19 mouse cellular contexts compared by ENCODE assay signal in the genomic region with DNA sequence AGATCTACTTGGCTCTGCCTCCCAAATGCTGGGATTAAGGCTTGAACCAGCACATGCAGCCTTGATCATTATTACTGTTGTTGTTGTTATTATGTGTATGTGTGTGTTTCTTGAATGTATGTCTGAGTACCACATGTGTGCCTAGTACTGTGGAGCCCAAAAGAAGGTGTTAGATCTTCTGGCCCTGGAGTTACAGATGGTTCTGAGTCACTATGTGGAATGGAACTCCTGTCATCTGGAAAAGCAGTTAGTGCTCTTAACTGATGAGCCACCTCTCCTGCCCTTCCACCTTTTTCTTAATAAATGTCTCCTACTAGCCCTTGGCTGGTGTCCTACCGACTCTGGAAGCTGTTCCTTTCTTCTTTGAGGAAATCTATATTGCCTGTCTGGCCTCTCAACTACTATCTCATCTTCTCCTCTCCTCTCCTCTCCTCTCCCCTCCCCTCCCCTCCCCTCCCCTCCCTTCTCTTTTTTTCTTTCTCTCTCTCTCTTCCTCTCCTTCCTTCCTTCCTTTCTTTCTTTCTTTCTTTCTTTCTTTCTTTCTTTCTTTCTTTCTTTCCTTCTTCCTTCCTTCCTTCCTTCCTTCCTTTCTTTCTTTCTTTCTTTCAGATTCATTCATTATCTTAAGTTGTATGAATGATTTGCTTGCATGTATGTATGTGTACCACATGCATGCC. TPM values are rescaled to one million over a fixed set of nuclear protein-coding genes. Genes with fewer than 3 reads are reported as not detected.
A peak's percentile ranks its signal among the peaks of the same experiment; 100 is the strongest.
DNase-seq lines count a peak whose midpoint lies in the region; ATAC-seq and TF ChIP-seq lines count a peak whose summit lies in the region.
"Had no signal": no experiment of that assay in that cellular context is flagged by ENCODE, and none has a peak within 500 bp of the region (broad histone marks: within the 10 kb centered on the region; RNA-seq: fewer than 3 reads in every experiment).

No protein-coding gene starts in this region.

- no peak overlapping the region for H3K27ac ChIP-seq in heart, embryonic 12.5 days (ENCODE audit: poor library complexity, severe bottlenecking)
- H3K27ac ChIP-seq in MEL (ENCODE audit: control insufficient read depth, low read depth, low read length): peak overlapping the region; percentile 92
- H3K27ac ChIP-seq in embryonic fibroblast, embryonic 13.5 days (ENCODE audit: insufficient read depth, low read length): 0 out of 2 replicates have a peak overlapping the region, but pooled peaks have one; percentile 17
- H3K27ac ChIP-seq in hindbrain, embryonic 14.5 days: no peak overlapping the region

- 0 out of 2 replicates have a peak, but pooled peaks cover 3% of the 10 kb centered on the region for H3K9me3 ChIP-seq in heart, embryonic 12.5 days (replicated peaks)
- no peaks in the 10 kb centered on the region for H3K9me3 ChIP-seq in MEL (replicated peaks; ENCODE audit: insufficient read depth, low read length)
- no peaks in the 10 kb centered on the region for H3K9me3 ChIP-seq in hindbrain, embryonic 14.5 days (ENCODE audit: control insufficient read depth, low read length)
- H3K9me3 ChIP-seq: G1E had no signal

- no peak for TF ChIP-seq CTCF in MEL (IDR thresholded peaks at IDR 0.05 in 2 of 3, conservative IDR thresholded peaks at IDR 0.05 in 1 of 3; ENCODE audit: control insufficient read depth in 1 of 3, insufficient read depth in 1 of 3, low read depth in 2 of 3, low read length in 3 of 3, poor library complexity in 1 of 3, severe bottlenecking in 1 of 3)
- no peak for TF ChIP-seq CTCF in embryonic fibroblast, embryonic 13.5 days (IDR thresholded peaks at IDR 0.05; ENCODE audit: borderline replicate concordance, insufficient read depth, low read length)

- no peak overlapping the region for H3K4me3 ChIP-seq in heart, embryonic 12.5 days
- H3K4me3 ChIP-seq in MEL (ENCODE audit: control insufficient read depth in 1 of 2, insufficient read depth in 1 of 2, low read depth in 2 of 2, low read length in 2 of 2): peak overlapping the region in 1 of 2 experiments; percentile 1; a peak in 2 of 4 replicates
- H3K4me3 ChIP-seq in embryonic fibroblast, embryonic 13.5 days (ENCODE audit: insufficient read depth, low read length): no peak overlapping the region
- H3K4me3 ChIP-seq in hindbrain, embryonic 14.5 days (replicated peaks; ENCODE audit: low read length): no peak overlapping the region

- H3K79me2 ChIP-seq in MEL (ENCODE audit: control insufficient read depth, insufficient read depth, low read length, poor library complexity): no peaks in the 10 kb centered on the region

- no peak overlapping the region for H3K9ac ChIP-seq in heart, embryonic 12.5 days
- peak overlapping the region; percentile 34 for H3K9ac ChIP-seq in MEL (ENCODE audit: control insufficient read depth, low read depth, low read length, poor library complexity, severe bottlenecking)
- H3K9ac ChIP-seq in hindbrain, embryonic 14.5 days: no peak overlapping the region

- 57% methylated on average over 1 of the region's 1 CpGs for WGBS in heart, embryonic 12.5 days
- WGBS in hindbrain, embryonic 14.5 days: 79% methylated on average over 1 of the region's 1 CpGs

- TF ChIP-seq POLR2A in MEL (IDR thresholded peaks at IDR 0.05; ENCODE audit: control insufficient read depth in 1 of 2, insufficient read depth in 1 of 2, low read depth in 1 of 2, low read length in 2 of 2, poor library complexity in 1 of 2): no peak
- no peak for TF ChIP-seq POLR2A in embryonic fibroblast, embryonic 13.5 days (IDR thresholded peaks at IDR 0.05; ENCODE audit: low read depth, low read length)

- H3K36me3 ChIP-seq in heart, embryonic 12.5 days: peaks cover 23% of the 10 kb centered on the region
- H3K36me3 ChIP-seq in MEL (ENCODE audit: control insufficient read depth in 1 of 2, insufficient read depth in 2 of 2, low read length in 2 of 2): peaks cover 0 to 25% of the 10 kb centered on the region in 2 experiments; a peak in 2 of 4 replicates
- peaks cover 14% of the 10 kb centered on the region for H3K36me3 ChIP-seq in hindbrain, embryonic 14.5 days (replicated peaks; ENCODE audit: control insufficient read depth, insufficient read depth)

- TF ChIP-seq EP300 in MEL (IDR thresholded peaks at IDR 0.05; ENCODE audit: low read depth in 1 of 2, low read length in 2 of 2): peak in 1 of 2 experiments; percentile 61; a peak in 3 of 4 replicates

- no peak overlapping the region for H3K4me2 ChIP-seq in heart, embryonic 12.5 days
- H3K4me2 ChIP-seq in hindbrain, embryonic 14.5 days (replicated peaks): no peak overlapping the region

- DNase-seq in heart, adult 11 months: peak; percentile 82
- DNase-seq in 3T3-L1 (ENCODE audit: low read depth, low spot score): peak; percentile 40
- peak; percentile 71 for DNase-seq in MEL (ENCODE audit: low read depth, low spot score)
- no peak for DNase-seq in hindbrain, embryonic 14.5 days (ENCODE audit: low spot score)
- no peak for DNase-seq in kidney, adult 9 months
- DNase-seq in lung, postnatal 25 days (ENCODE audit: low spot score): no peak
- DNase-seq: adrenal gland, adult 8-10 months; B cell, adult 2 months; cerebellum, adult 11-12 months had no signal

- no peaks in the 10 kb centered on the region; the same call in 1 of the 2 replicates for H3K4me1 ChIP-seq in heart, embryonic 12.5 days (replicated peaks)
- H3K4me1 ChIP-seq in MEL (ENCODE audit: control insufficient read depth in 1 of 2, insufficient read depth in 2 of 2, low read length in 2 of 2): peaks cover 25 to 32% of the 10 kb centered on the region in 2 experiments
- H3K4me1 ChIP-seq in embryonic fibroblast, embryonic 13.5 days (ENCODE audit: control insufficient read depth, insufficient read depth, low read length): peaks cover 5% of the 10 kb centered on the region; the same call in 1 of the 2 replicates
- H3K4me1 ChIP-seq in hindbrain, embryonic 14.5 days (replicated peaks; ENCODE audit: control insufficient read depth, insufficient read depth, low read length): no peaks in the 10 kb centered on the region

- H3K27me3 ChIP-seq in heart, embryonic 12.5 days (replicated peaks): no peaks in the 10 kb centered on the region
- no peaks in the 10 kb centered on the region for H3K27me3 ChIP-seq in MEL (ENCODE audit: control insufficient read depth in 1 of 2, insufficient read depth in 2 of 2, low read length in 2 of 2)
- no peaks in the 10 kb centered on the region for H3K27me3 ChIP-seq in hindbrain, embryonic 14.5 days (ENCODE audit: control insufficient read depth, insufficient read depth, low read length)
- H3K27me3 ChIP-seq: CH12.LX, Patski had no signal

- no peak for TF ChIP-seq RAD21 in MEL (IDR thresholded peaks at IDR 0.05; ENCODE audit: low read depth, low read length)

- ATAC-seq in heart, embryonic 12.5 days (ENCODE audit: insufficient number of reproducible peaks, low FRiP score): no peak
- no peak for ATAC-seq in hindbrain, embryonic 14.5 days (ENCODE audit: low FRiP score)
- ATAC-seq: activated CD4-positive, CD25-positive, alpha-beta regulatory T cell, adult 4 months; CD4-positive, CD25-positive, alpha-beta regulatory T cell, adult 4 months; Patski had no signal

TF ChIP-seq in MEL, 35 proteins besides CTCF, POLR2A, EP300 and RAD21 (continues in another document):
- TF ChIP-seq TBP (IDR thresholded peaks at IDR 0.05; ENCODE audit: low read depth, low read length) (no peak), CHD1 (IDR thresholded peaks at IDR 0.05; ENCODE audit: low read depth, low read length) (no peak)

RNA-seq across cellular contexts. Expression of a gene that starts 3.2 kb away (rescaled TPM):
- polyA plus RNA-seq in heart, embryonic 12.5 days (2016; fragmentation: Nextera tagmentation; extraction: Ambion mirVana): not detected in 2 replicates
- total RNA-seq in MEL (2012; rRNA removed): 0.19 and 0.20 TPM in 2 replicates
- under 1 TPM in 1 of 2 experiments, not detected in 1; 0.43 TPM for polyA plus RNA-seq in MEL (2012; ENCODE audit: insufficient read depth in 1 of 2, insufficient read length in 2 of 2, low read depth in 1 of 2, low replicate concordance in 2 of 2, missing spikeins in 1 of 2)
- not detected in 2 replicates for polyA plus RNA-seq in embryonic fibroblast, embryonic 13.5 days (2011; ENCODE audit: insufficient read length, low read depth, missing spikeins)
- polyA plus RNA-seq in hindbrain, embryonic 14.5 days (2014; fragmentation: Nextera tagmentation; extraction: Ambion mirVana): 0.27 TPM in 1 of 2 replicates, not detected in the other
- total RNA-seq: adrenal gland, adult 18-20 months; adrenal gland, adult 2 months; CH12.LX; G1E had no signal
- polyA plus RNA-seq: activated CD4-positive, CD25-positive, alpha-beta regulatory T cell, adult 4 months; adrenal gland, adult 2 months; CD4-positive, CD25-positive, alpha-beta regulatory T cell, adult 4 months had no signal

RNA-seq across cellular contexts. Expression of a gene that starts 6.4 kb away (rescaled TPM):
- polyA plus RNA-seq in heart, embryonic 12.5 days (2016; fragmentation: Nextera tagmentation; extraction: Ambion mirVana): 0.53 and 0.64 TPM in 2 replicates
- total RNA-seq in MEL (2012; rRNA removed): 0.08 TPM in 1 of 2 replicates, not detected in the other
- polyA plus RNA-seq in MEL (2012; ENCODE audit: insufficient read depth in 1 of 2, insufficient read length in 2 of 2, low read depth in 1 of 2, low replicate concordance in 2 of 2, missing spikeins in 1 of 2): under 1 TPM in 1 of 2 experiments, not detected in 1; 0.18 TPM
- not detected in 2 replicates for polyA plus RNA-seq in embryonic fibroblast, embryonic 13.5 days (2011; ENCODE audit: insufficient read length, low read depth, missing spikeins)
- polyA plus RNA-seq in hindbrain, embryonic 14.5 days (2014; fragmentation: Nextera tagmentation; extraction: Ambion mirVana): 0.16 TPM in 1 of 2 replicates, not detected in the other
- total RNA-seq: adrenal gland, postnatal 14 days; CH12.LX; G1E had no signal
- polyA plus RNA-seq: G1E had no signal

RNA-seq across cellular contexts. Expression of a gene that starts 15.8 kb away (rescaled TPM):
- 12.8 and 13.6 TPM in 2 replicates for polyA plus RNA-seq in heart, embryonic 12.5 days (2016; fragmentation: Nextera tagmentation; extraction: Ambion mirVana)
- total RNA-seq in MEL (2012; rRNA removed): 6.7 and 7.3 TPM in 2 replicates
- 10 to 100 TPM in 1 of 2 experiments, not detected in 1; 24.6 TPM for polyA plus RNA-seq in MEL (2012; ENCODE audit: insufficient read depth in 1 of 2, insufficient read length in 2 of 2, low read depth in 1 of 2, low replicate concordance in 2 of 2, missing spikeins in 1 of 2)
- polyA plus RNA-seq in embryonic fibroblast, embryonic 13.5 days (2011; ENCODE audit: insufficient read length, low read depth, missing spikeins): 33.0 and 44.0 TPM in 2 replicates
- polyA plus RNA-seq in hindbrain, embryonic 14.5 days (2014; fragmentation: Nextera tagmentation; extraction: Ambion mirVana): 560 and 570 TPM in 2 replicates

RNA-seq across cellular contexts. Expression of a gene that starts 19.3 kb away (rescaled TPM):
- polyA plus RNA-seq in heart, embryonic 12.5 days (2016; fragmentation: Nextera tagmentation; extraction: Ambion mirVana): 60.9 and 62.1 TPM in 2 replicates
- total RNA-seq in MEL (2012; rRNA removed): 238 and 341 TPM in 2 replicates
- polyA plus RNA-seq in MEL (2012; ENCODE audit: insufficient read depth in 1 of 2, insufficient read length in 2 of 2, low read depth in 1 of 2, low replicate concordance in 2 of 2, missing spikeins in 1 of 2): 100 to 1,000 TPM in 1 of 2 experiments, not detected in 1; 472 TPM
- 65.4 and 67.4 TPM in 2 replicates for polyA plus RNA-seq in embryonic fibroblast, embryonic 13.5 days (2011; ENCODE audit: insufficient read length, low read depth, missing spikeins)
- 65.0 and 70.1 TPM in 2 replicates for polyA plus RNA-seq in hindbrain, embryonic 14.5 days (2014; fragmentation: Nextera tagmentation; extraction: Ambion mirVana)

RNA-seq across cellular contexts. Expression of a gene that starts 30.1 kb away (rescaled TPM):
- polyA plus RNA-seq in heart, embryonic 12.5 days (2016; fragmentation: Nextera tagmentation; extraction: Ambion mirVana): 7.7 and 8.9 TPM in 2 replicates
- 78.7 and 82.2 TPM in 2 replicates for total RNA-seq in MEL (2012; rRNA removed)
- polyA plus RNA-seq in MEL (2012; ENCODE audit: insufficient read depth in 1 of 2, insufficient read length in 2 of 2, low read depth in 1 of 2, low replicate concordance in 2 of 2, missing spikeins in 1 of 2): 10 to 100 TPM; 72.2 to 92.8 TPM
- polyA plus RNA-seq in embryonic fibroblast, embryonic 13.5 days (2011; ENCODE audit: insufficient read length, low read depth, missing spikeins): 16.1 and 22.7 TPM in 2 replicates
- polyA plus RNA-seq in hindbrain, embryonic 14.5 days (2014; fragmentation: Nextera tagmentation; extraction: Ambion mirVana): 3.0 and 3.9 TPM in 2 replicates

Comparison
In these comparisons a context has a peak if more than half of its experiments do, and no peak if none do; other contexts are left out.
1. DNase-seq: peak in heart, adult 11 months (single experiment), 3T3-L1 (single experiment) and MEL (single experiment); none in hindbrain, embryonic 14.5 days (single experiment), kidney, adult 9 months (single experiment) and lung, postnatal 25 days (single experiment).
2. H3K27ac ChIP-seq: peak in MEL (single experiment) and embryonic fibroblast, embryonic 13.5 days (single experiment); none in heart, embryonic 12.5 days (single experiment) and hindbrain, embryonic 14.5 days (single experiment).
3. RNA of a gene that starts 15.8 kb away (polyA plus RNA-seq): 560 to 570 TPM in hindbrain, embryonic 14.5 days; 33.0 to 44.0 TPM in embryonic fibroblast, embryonic 13.5 days, 24.6 TPM in MEL and 12.8 to 13.6 TPM in heart, embryonic 12.5 days; every median in the first group is over 10 times any median in the second.